Mouse (Mus musculus) heart, embryonic 16.5 days (tissue): ENCODE data around the gene Rad18. TPM values are rescaled to one million over a fixed set of nuclear protein-coding genes. Genes with fewer than 3 reads are reported as not detected.

Experiments
- ATAC-seq: fragments of 200-750 bp; cut with Nextera tagmentation; replicated peaks from 2 replicates; pipeline ENCODE4 v1.8.0; 2017; ENCODE audit warnings: moderate number of reproducible peaks; ENCODE audit not compliant: insufficient read depth, low FRiP score; ENCODE audit errors: extremely low read depth
- H3K27ac ChIP-seq: fragments of 300-500 bp; sonication (generic); 2 replicates; pipeline ENCODE4 v1.5.1; 2014; ENCODE audit warnings: mild to moderate bottlenecking, low read length, control low read depth, moderate library complexity
- H3K27me3 ChIP-seq: fragments of 300-500 bp; sonication (generic); 2 replicates; pipeline ENCODE4 v1.6.1; 2014; ENCODE audit warnings: low read length, mixed read lengths; ENCODE audit not compliant: control insufficient read depth, insufficient read depth
- H3K36me3 ChIP-seq: fragments of 300-500 bp; sonication (generic); 2 replicates; pipeline ENCODE4 v1.6.1; 2014; ENCODE audit not compliant: control insufficient read depth, insufficient read depth
- H3K4me1 ChIP-seq: fragments of 300-500 bp; sonication (generic); 2 replicates; pipeline ENCODE4 v1.6.1; 2014; ENCODE audit warnings: low read length, mixed read lengths; ENCODE audit not compliant: control insufficient read depth, insufficient read depth
- H3K4me2 ChIP-seq: fragments of 300-500 bp; sonication (generic); 2 replicates; pipeline ENCODE4 v1.6.1; 2014; ENCODE audit warnings: low read depth, mild to moderate bottlenecking, control low read depth, low read length
- H3K4me3 ChIP-seq: fragments of 300-500 bp; sonication (generic); 2 replicates; pipeline ENCODE4 v1.5.1; 2014; ENCODE audit warnings: mild to moderate bottlenecking, control low read depth, low read length
- H3K9ac ChIP-seq: fragments of 300-500 bp; sonication (generic); 2 replicates; pipeline ENCODE4 v1.6.1; 2014; ENCODE audit warnings: low read length, control low read depth
- H3K9me3 ChIP-seq: fragments of 300-500 bp; sonication (generic); replicated peaks from 2 replicates; pipeline ENCODE4 v1.6.1; 2016; ENCODE audit warnings: low read length; ENCODE audit not compliant: control insufficient read depth
- WGBS: fragments of 180-500 bp; shearing (Covaris S2); extraction: QIAGEN DNeasy Blood & Tissue Kit; methylation state at CpG from one replicate; pipeline ENCODE4 v1.1.7; 2014; 5-methylcytosine and 5-hydroxymethylcytosine counted together
- polyA plus RNA-seq: library from polyadenylated mRNA; unstranded; fragments of >200 nt; fragmentation: Nextera tagmentation; extraction: Ambion mirVana; gene quantifications from 2 replicates; pipeline ENCODE4 v1.2.1, GENCODE M21; 2015

The Rad18 gene
- polyA plus RNA-seq, 1 experiment from 2014 or later, result 20.4 TPM

GRCm38 (mm10) chr6:112699115-112699514, 2.6 kb upstream of the Rad18 start:
- Histone ChIP-seq H3K36me3 (no peaks in the 10 kb centered on the region), H3K27me3 (0 out of 2 replicates have a peak, but pooled peaks cover 2% of the 10 kb centered on the region), H3K27ac (no peak overlapping the region), H3K4me1 (peaks cover 6% of the 10 kb centered on the region), H3K4me2 (no peak overlapping the region), H3K4me3 (no peak overlapping the region), H3K9me3 (no peaks in the 10 kb centered on the region), H3K9ac (no peak overlapping the region)
- ATAC-seq, result no peak
- WGBS, result 63% methylated on average over 1 of the region's 1 CpGs

DNA sequence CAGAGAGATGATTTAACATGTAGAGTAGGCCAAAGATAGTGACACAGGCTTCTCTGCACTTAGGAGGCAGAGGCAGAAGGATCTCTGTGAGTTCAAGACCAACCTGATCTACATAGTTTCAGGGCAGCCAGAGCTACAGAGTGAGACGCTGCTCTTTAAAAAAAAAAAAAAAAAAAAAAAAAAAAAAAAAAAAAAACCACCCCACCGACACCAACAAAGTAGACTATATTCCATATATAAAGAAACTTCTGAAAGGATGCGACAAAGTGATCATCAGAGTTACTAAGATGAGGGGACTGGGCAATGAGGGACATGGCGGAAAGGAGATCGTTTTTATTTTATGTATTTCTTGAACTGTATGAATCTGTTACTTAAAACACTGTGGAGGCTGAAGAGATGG, 2.0 kb downstream of the Rad18 start:
- 92% methylated on average over 5 of the region's 5 CpGs for WGBS
- peaks cover 6% of the 10 kb centered on the region for H3K4me1 ChIP-seq
- H3K36me3 ChIP-seq, result peaks cover 2% of the 10 kb centered on the region; the same call in 1 of the 2 replicates
- H3K9me3 ChIP-seq, result no peaks in the 10 kb centered on the region
- H3K4me2 ChIP-seq, result no peak overlapping the region
- no peak overlapping the region for H3K9ac ChIP-seq
- no peak overlapping the region for H3K4me3 ChIP-seq
- no peak overlapping the region for H3K27ac ChIP-seq
- H3K27me3 ChIP-seq, result 0 out of 2 replicates have a peak, but pooled peaks cover 2% of the 10 kb centered on the region
- ATAC-seq, result no peak

GRCm38 (mm10) chr6:112691523-112691922, 5.0 kb downstream of the Rad18 start:
- peaks cover 6% of the 10 kb centered on the region for H3K4me1 ChIP-seq
- ATAC-seq, result no peak
- no peak overlapping the region for H3K9ac ChIP-seq
- no peaks in the 10 kb centered on the region for H3K9me3 ChIP-seq
- H3K4me2 ChIP-seq, result no peak overlapping the region
- WGBS, result 97% methylated on average over 1 of the region's 1 CpGs
- H3K27me3 ChIP-seq, result no peaks in the 10 kb centered on the region
- peaks cover 2% of the 10 kb centered on the region; the same call in 1 of the 2 replicates for H3K36me3 ChIP-seq
- H3K4me3 ChIP-seq, result no peak overlapping the region
- H3K27ac ChIP-seq, result no peak overlapping the region

GRCm38 (mm10) chr6:112688033-112688432, 8.5 kb downstream of the Rad18 start:
- H3K4me2 ChIP-seq, result no peak overlapping the region
- H3K4me3 ChIP-seq, result no peak overlapping the region
- H3K27ac ChIP-seq, result no peak overlapping the region
- no peak for ATAC-seq
- H3K9me3 ChIP-seq, result no peaks in the 10 kb centered on the region
- WGBS, result 82% methylated on average over 3 of the region's 3 CpGs
- peaks cover 2% of the 10 kb centered on the region; the same call in 1 of the 2 replicates for H3K36me3 ChIP-seq
- H3K27me3 ChIP-seq, result no peaks in the 10 kb centered on the region
- H3K9ac ChIP-seq, result no peak overlapping the region
- no peaks in the 10 kb centered on the region for H3K4me1 ChIP-seq

GRCm38 (mm10) chr6:112686485-112686884, 10.0 kb downstream of the Rad18 start:
- WGBS, result 59% methylated on average over 7 of the region's 7 CpGs
- H3K36me3 ChIP-seq, result peaks cover 2% of the 10 kb centered on the region; the same call in 1 of the 2 replicates
- H3K4me2 ChIP-seq, result no peak overlapping the region

GRCm38 (mm10) chr6:112684065-112684464, 12.4 kb downstream of the Rad18 start:
- Histone ChIP-seq H3K4me2 (no peak overlapping the region), H3K4me3 (no peak overlapping the region), H3K4me1 (no peaks in the 10 kb centered on the region), H3K9me3 (no peaks in the 10 kb centered on the region), H3K27me3 (no peaks in the 10 kb centered on the region), H3K36me3 (peaks cover 12% of the 10 kb centered on the region; the same call in 1 of the 2 replicates), H3K27ac (no peak overlapping the region), H3K9ac (no peak overlapping the region)
- 88% methylated on average over 2 of the region's 2 CpGs for WGBS
- no peak for ATAC-seq

More at GRCm38 (mm10) chr6:112686485-112686884, 10.0 kb downstream of the Rad18 start:
- Histone ChIP-seq H3K27me3 (no peaks in the 10 kb centered on the region), H3K4me1 (no peaks in the 10 kb centered on the region), H3K27ac (no peak overlapping the region), H3K4me3 (no peak overlapping the region), H3K9me3 (no peaks in the 10 kb centered on the region), H3K9ac (no peak overlapping the region)
- no peak for ATAC-seq

DNA sequence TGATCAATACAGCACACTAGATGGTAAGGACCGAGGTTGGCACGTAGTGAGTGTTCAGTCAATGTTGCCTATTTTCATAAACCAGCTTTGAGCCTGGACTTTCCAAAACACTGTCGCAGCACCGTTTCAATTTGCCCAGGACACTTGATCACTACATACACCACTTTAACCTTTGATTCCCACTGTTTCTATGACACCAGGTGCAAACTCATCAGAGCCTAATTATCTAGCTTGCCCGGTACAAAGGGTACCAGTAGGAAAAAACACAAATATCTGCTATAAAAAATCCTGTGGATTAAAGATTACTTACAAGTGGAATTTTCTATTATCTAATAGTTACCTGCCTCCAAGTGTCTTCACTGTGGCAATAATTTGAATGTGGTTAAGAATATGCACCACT, 64.4 kb downstream of the Rad18 start:
- Histone ChIP-seq H3K4me2 (no peak overlapping the region), H3K4me1 (no peaks in the 10 kb centered on the region), H3K4me3 (no peak overlapping the region), H3K36me3 (no peaks in the 10 kb centered on the region), H3K9ac (no peak overlapping the region), H3K27ac (no peak overlapping the region), H3K9me3 (no peaks in the 10 kb centered on the region), H3K27me3 (no peaks in the 10 kb centered on the region)
- 91% methylated on average over 5 of the region's 5 CpGs for WGBS
- no peak for ATAC-seq

DNA sequence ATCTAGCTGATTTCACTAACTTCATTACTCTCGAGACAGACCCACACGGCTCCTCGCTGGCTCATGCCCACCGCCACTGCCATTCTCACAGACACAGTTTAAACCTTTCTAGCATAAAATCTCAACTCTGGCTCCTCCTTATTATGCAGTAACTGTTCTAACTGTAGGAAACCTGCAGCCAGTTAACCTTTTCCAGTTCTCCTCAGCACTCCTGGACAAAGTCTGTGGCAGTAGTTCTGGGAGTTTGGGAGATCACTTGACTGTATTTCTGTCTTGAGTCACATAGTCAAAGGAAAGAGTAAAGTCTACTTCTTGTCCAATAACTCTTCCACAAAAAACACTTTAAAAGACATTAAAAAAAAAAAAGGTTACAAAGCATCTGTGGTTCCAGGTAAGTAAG, 66.2 kb downstream of the Rad18 start:
- Histone ChIP-seq H3K27ac (no peak overlapping the region), H3K4me3 (no peak overlapping the region), H3K36me3 (no peaks in the 10 kb centered on the region), H3K4me2 (no peak overlapping the region), H3K9me3 (no peaks in the 10 kb centered on the region), H3K4me1 (no peaks in the 10 kb centered on the region), H3K27me3 (no peaks in the 10 kb centered on the region), H3K9ac (no peak overlapping the region)
- ATAC-seq, result no peak
- whole genome bisulfite sequencing, result 95% methylated on average over 4 of the region's 4 CpGs

DNA sequence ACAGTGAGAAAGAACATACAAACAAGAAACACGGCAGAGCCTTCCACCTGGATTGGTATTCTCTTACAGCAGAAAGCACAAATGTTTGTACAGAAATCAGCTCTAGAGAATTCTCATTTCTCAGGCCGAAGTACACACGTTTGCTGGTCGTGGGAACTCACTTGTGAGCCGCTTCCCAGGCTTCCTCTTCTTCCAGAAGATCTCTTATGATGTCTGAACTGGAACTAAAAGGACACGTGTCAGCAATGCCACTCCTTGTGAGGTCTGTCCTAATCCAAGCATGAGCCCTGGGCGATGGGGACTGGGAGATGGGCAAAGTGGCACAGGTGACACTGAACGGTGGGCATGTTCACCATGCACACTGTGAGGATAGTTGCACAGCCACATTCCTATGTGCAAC, 68.2 kb downstream of the Rad18 start:
- ATAC-seq, result no peak
- Histone ChIP-seq H3K4me1 (no peaks in the 10 kb centered on the region), H3K27ac (no peak overlapping the region), H3K9me3 (no peaks in the 10 kb centered on the region), H3K9ac (no peak overlapping the region), H3K4me3 (no peak overlapping the region), H3K4me2 (no peak overlapping the region), H3K36me3 (no peaks in the 10 kb centered on the region), H3K27me3 (no peaks in the 10 kb centered on the region)
- 90% methylated on average over 8 of the region's 8 CpGs for WGBS
